Comparison of ENCODE assay signal across 11 mouse cellular contexts in genomic region chr8:9929746-9930445, GRCm38 (mm10). TPM values are rescaled to one million over a fixed set of nuclear protein-coding genes. Genes with fewer than 3 reads are reported as not detected.
DNase-seq lines count a peak whose midpoint lies in the region; ATAC-seq and TF ChIP-seq lines count a peak whose summit lies in the region.
"Had no signal": no experiment of that assay in that cellular context is flagged by ENCODE, and none has a peak within 500 bp of the region (broad histone marks: within the 10 kb centered on the region; RNA-seq: fewer than 3 reads in every experiment).

No protein-coding gene starts in this region.

- peak; percentile 66; the same call in 1 of the 2 replicates for ATAC-seq in midbrain, embryonic 15.5 days (replicated peaks)
- ATAC-seq in midbrain, embryonic 11.5 days (ENCODE audit: low FRiP score) = no peak
- ATAC-seq: activated CD4-positive, CD25-positive, alpha-beta regulatory T cell, adult 4 months had no signal

- no peaks in the 10 kb centered on the region for H3K9me3 ChIP-seq in midbrain, embryonic 15.5 days
- no peaks in the 10 kb centered on the region for H3K9me3 ChIP-seq in midbrain, embryonic 11.5 days (ENCODE audit: control insufficient read depth, low read length)
- H3K9me3 ChIP-seq: embryonic facial prominence, embryonic 15.5 days; liver, embryonic 13.5 days had no signal

- no peaks in the 10 kb centered on the region for H3K4me1 ChIP-seq in midbrain, embryonic 15.5 days
- H3K4me1 ChIP-seq in midbrain, embryonic 11.5 days (ENCODE audit: control insufficient read depth, insufficient read depth, low read length) = no peaks in the 10 kb centered on the region
- H3K4me1 ChIP-seq: embryonic facial prominence, embryonic 15.5 days; liver, embryonic 13.5 days had no signal

- TF ChIP-seq CTCF in left cerebral cortex, adult 2 months (IDR thresholded peaks at IDR 0.05) = no peak

- H3K9ac ChIP-seq in midbrain, embryonic 15.5 days = no peak overlapping the region
- no peak overlapping the region for H3K9ac ChIP-seq in midbrain, embryonic 11.5 days (ENCODE audit: low read length)
- H3K9ac ChIP-seq: embryonic facial prominence, embryonic 15.5 days; liver, embryonic 13.5 days had no signal

- no peak overlapping the region for H3K4me2 ChIP-seq in midbrain, embryonic 15.5 days
- H3K4me2 ChIP-seq in midbrain, embryonic 11.5 days = no peak overlapping the region
- H3K4me2 ChIP-seq: embryonic facial prominence, embryonic 15.5 days; liver, embryonic 13.5 days had no signal

- H3K27ac ChIP-seq in midbrain, embryonic 15.5 days = no peak overlapping the region
- no peak overlapping the region for H3K27ac ChIP-seq in midbrain, embryonic 11.5 days (ENCODE audit: low read depth, low read length)
- H3K27ac ChIP-seq in left cerebral cortex, adult 2 months = no peak overlapping the region
- H3K27ac ChIP-seq: embryonic facial prominence, embryonic 15.5 days; liver, embryonic 13.5 days had no signal

- intact Hi-C loops in left cerebral cortex, adult 2 months (cut with DNase I) = loop anchor here (1.0 to 10.0 kb wide), 6 partner anchors 65 to 583 kb away; partner anchors contain the start of gene Fam155a

- no peaks in the 10 kb centered on the region for H3K36me3 ChIP-seq in midbrain, embryonic 15.5 days (replicated peaks)
- no peaks in the 10 kb centered on the region for H3K36me3 ChIP-seq in midbrain, embryonic 11.5 days (ENCODE audit: control insufficient read depth, insufficient read depth, low read length)
- H3K36me3 ChIP-seq: embryonic facial prominence, embryonic 15.5 days; liver, embryonic 13.5 days had no signal

- H3K27me3 ChIP-seq in midbrain, embryonic 15.5 days (replicated peaks) = no peaks in the 10 kb centered on the region
- H3K27me3 ChIP-seq in midbrain, embryonic 11.5 days (ENCODE audit: control insufficient read depth, insufficient read depth, low read length) = no peaks in the 10 kb centered on the region
- H3K27me3 ChIP-seq: embryonic facial prominence, embryonic 15.5 days; liver, embryonic 13.5 days had no signal

- no peak for DNase-seq in midbrain, embryonic 11.5 days (ENCODE audit: low spot score, missing footprints)
- DNase-seq in layer of hippocampus, adult 11-12 months (ENCODE audit: low spot score) = peak; percentile 41
- DNase-seq in left cerebral cortex, adult 2 months (ENCODE audit: extremely low spot score in 1 of 2, low spot score in 2 of 2) = peak; percentile 38 to 72
- DNase-seq in right cerebral cortex, postnatal 36 days (ENCODE audit: low spot score in 2 of 2) = peak; percentile 72 to 79
- DNase-seq in embryo, embryonic 10 days (ENCODE audit: low spot score) = no peak
- DNase-seq in adrenal gland, postnatal 36 days = no peak
- DNase-seq: heart, postnatal 4 days; liver, embryonic 13.5 days had no signal

- H3K4me3 ChIP-seq in midbrain, embryonic 15.5 days = no peak overlapping the region
- H3K4me3 ChIP-seq in midbrain, embryonic 11.5 days (ENCODE audit: low read depth, low read length) = no peak overlapping the region
- H3K4me3 ChIP-seq in left cerebral cortex, adult 2 months = no peak overlapping the region
- H3K4me3 ChIP-seq: embryonic facial prominence, embryonic 15.5 days; liver, embryonic 13.5 days had no signal

- 61% methylated on average over 14 of the region's 14 CpGs for WGBS in midbrain, embryonic 15.5 days
- 82% methylated on average over 14 of the region's 14 CpGs for WGBS in midbrain, embryonic 11.5 days

RNA-seq across cellular contexts. Expression of gene Lig4, which starts 47.6 kb away (rescaled TPM):
- polyA plus RNA-seq in midbrain, embryonic 15.5 days (2015; fragmentation: Nextera tagmentation; extraction: Ambion mirVana) = 12.3 and 14.3 TPM in 2 replicates
- 10.3 and 11.2 TPM in 2 replicates for polyA plus RNA-seq in midbrain, embryonic 11.5 days (2014; fragmentation: Nextera tagmentation; extraction: Ambion mirVana)
- 10 to 100 TPM; 10.4 to 10.8 TPM for total RNA-seq in left cerebral cortex, adult 2 months (2021)
- total RNA-seq in adrenal gland, postnatal 36 days (2021) = 1 to 10 TPM; 8.3 to 9.7 TPM

RNA-seq across cellular contexts. Expression of gene Abhd13, which starts 47.6 kb away (rescaled TPM):
- polyA plus RNA-seq in midbrain, embryonic 15.5 days (2015; fragmentation: Nextera tagmentation; extraction: Ambion mirVana) = 13.4 and 13.6 TPM in 2 replicates
- polyA plus RNA-seq in midbrain, embryonic 11.5 days (2014; fragmentation: Nextera tagmentation; extraction: Ambion mirVana) = 22.8 and 22.9 TPM in 2 replicates
- total RNA-seq in left cerebral cortex, adult 2 months (2021) = 10 to 100 TPM; 27.6 to 29.6 TPM
- total RNA-seq in adrenal gland, postnatal 36 days (2021) = 10 to 100 TPM; 22.8 to 25.1 TPM

Comparison
In these comparisons a context has a peak if more than half of its experiments do, and no peak if none do; other contexts are left out.
1. DNase-seq: peak in layer of hippocampus, adult 11-12 months (single experiment), left cerebral cortex, adult 2 months (2 of 2) and right cerebral cortex, postnatal 36 days (2 of 2); none in midbrain, embryonic 11.5 days (single experiment), embryo, embryonic 10 days (single experiment) and adrenal gland, postnatal 36 days (0 of 2).